Mouse (Mus musculus) Muller cell, postnatal 12 days (primary cell): Measurements from ENCODE around the gene Car5a.

Source experiments
- DNase-seq: peaks from one replicate; pipeline ENCODE4 v3.0.0-alpha.2; 2015; ENCODE audit errors: inconsistent ontology term

The Car5a gene

DNA sequence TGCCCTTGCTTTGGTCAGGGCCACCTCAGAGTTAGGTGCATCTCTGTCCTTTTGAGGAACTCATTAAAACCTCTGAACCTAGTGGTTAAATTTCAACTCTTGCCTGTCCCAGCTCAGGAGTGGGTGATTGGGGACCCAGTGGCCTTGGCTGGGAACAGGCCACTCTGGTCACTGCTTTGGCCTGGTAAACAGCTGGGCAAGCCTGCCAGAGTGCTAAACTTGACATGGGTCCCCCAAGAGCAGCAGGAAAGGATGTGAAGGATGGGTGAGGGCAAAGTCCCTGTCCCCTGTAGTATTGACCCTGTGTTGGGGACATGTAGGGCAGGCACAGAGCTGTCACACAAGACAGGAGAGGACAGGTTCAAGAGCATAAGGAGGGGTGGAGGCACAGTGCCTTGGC, at the start of gene Car5a:
Gene Car5a (minus strand): TSS at position 74 of the 400 bp plus-strand sequence.
- DNase-seq = no peak

DNA sequence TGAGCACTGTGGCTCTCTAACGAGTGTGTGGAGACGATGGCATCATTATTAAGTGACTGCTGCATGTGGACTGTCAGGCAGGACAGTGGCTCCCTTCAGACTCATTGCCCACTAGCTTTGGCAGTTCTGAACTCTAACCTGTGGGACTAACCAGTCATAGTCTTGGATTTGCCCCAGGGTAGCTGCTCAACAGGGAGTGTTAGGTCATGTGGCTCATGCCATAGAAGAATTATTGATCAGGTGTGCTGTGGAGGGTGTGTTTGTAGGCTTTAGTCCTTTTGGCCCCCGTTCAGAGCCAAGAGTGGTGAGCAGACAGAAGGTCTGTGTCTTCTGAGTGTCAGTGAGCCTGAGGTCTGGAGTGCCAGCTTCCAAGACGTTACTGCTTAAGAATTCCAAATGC, 48.2 kb upstream of the Car5a start:
- no peak for DNase-seq

DNA sequence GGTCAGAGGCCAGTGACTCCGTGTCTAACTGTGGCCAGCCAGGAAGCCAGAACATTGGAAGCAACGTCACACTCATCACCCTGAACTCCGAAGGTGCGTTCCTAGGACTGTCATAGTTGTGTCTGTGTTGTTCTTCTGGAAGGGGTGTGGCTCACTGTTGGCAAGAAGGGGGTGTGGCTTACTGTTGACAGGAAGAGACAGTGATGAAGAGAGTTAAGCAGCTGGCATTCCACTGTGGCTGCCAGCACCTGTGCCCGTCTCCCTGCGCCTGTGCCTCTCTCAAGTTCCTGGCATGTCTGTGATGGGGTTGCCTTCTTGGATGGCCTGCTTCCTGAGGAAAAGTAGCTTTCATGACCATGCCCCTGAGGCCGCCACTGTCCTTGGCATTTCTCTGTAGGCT, 46.9 kb upstream of the Car5a start:
- no peak for DNase-seq

DNA sequence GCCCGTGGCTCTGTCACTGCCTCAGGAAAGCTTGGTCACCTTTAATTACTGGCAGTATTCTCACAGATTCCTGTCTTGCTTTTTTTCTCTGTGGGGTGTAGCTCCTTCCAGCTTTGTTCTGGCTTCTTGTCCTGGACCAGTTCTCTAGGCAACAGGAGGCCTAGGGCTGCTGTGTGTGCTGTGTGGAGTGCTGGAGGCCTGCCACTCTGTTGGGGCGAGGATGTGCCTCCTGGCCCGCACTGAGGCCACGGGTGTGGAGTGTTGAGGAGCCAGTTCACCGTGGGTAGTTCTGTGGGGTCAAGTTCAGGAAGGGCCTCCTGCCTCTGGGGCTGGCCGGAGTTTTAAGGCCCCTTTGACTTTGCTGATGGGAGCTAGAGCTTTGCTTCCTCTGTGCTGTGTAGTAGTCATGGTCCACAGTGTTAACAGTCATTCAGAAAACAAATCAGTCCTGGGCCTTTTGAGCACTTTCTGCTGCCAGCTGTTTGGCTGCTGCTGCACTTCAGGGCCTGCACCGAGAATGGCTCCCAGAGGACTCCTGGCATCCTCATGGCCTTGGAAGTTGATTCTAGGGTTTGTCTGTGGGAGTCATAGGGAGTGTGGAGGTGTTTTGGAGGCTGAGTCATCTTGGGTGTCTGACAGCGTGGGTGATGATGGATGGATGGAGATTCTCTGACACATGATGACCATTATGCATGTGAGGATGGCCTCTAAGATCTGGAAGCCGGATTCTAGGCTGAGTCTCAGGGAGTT, 46.0 kb upstream of the Car5a start:
- DNase-seq = no peak

GRCm38 (mm10) chr8:121987892-121988291, 43.2 kb upstream of the Car5a start:
- no peak for DNase-seq

- DNase-seq = no peak
Observed at GRCm38 (mm10) chr8:121985673-121986072, 41.0 kb upstream of the Car5a start.

DNA sequence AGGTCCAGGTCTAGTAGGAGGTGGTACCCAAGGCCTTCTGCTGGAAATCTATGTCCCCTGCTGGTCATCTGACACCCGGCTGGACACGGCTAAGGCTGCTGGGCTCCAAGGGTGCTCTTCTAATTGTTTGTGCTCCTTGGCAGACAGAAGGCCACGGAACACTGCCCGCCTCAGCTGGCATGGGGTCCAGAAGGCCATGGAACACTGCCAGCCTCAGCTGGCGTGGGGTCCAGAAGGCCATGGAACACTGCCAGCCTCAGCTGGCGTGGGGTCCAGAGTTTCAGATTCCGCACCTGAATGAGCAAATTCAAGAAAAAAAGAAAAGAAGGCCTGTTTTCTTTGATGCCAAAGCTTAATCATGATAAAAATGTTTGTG, 36.8 kb upstream of the Car5a start:
- DNase-seq = no peak

DNA sequence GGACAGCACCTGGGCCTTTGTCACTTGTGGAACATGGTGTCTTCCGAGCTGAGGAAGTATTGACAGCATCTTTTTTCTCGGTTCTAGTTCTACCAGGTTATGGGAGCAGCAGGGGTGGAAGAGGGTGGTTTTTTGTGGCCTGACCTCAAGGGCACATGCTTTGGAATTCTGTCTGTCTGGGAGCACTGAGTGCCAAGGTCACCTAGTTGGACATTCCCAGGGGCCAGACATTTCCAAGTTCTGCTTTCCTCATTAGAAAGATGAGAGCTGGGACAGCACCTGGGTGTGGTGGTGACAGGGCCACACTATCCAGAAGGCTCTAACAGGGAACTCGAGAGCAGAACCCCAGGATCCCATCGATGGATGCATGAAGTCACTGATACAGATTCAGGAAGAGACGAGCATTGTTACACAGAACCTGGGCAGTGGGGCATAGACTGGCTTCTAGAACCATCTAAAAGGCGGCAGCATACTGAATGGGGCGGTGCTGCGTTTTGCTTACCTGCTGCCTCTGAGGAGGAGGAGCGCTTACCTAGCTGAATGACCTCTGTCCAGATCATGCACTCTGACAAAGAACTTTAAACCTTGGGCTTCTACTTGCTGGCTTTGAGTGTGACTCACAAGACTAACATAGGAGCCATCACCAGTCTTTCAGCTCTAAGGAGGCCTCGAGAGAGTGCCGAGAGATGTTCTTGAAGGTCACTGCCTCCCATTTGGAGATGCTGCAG, 36.3 kb upstream of the Car5a start:
- no peak for DNase-seq

DNA sequence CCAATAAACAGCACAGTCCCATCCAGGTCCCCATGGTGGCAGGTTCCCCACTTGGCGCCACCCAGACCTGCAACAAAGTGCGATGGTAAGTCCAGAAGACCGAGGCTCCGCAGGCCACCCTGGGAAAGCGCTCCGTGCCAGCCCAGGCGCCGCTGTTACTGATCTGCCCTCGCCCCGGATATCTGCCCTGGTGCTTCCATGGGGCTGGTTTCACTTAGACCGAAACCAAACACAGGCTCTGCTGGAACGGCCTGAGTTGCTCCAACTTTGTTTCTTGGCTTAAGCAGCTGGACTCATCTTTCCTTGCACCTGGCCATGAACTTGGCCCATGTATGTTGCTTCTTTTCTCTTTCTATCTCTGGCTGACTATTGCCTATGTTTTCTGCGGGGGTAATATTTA, 34.0 kb upstream of the Car5a start:
- no peak for DNase-seq

GRCm38 (mm10) chr8:121977819-121978590, 33.3 kb upstream of the Car5a start:
- DNase-seq = peak; percentile 44

- no peak for DNase-seq
Observed at GRCm38 (mm10) chr8:121973906-121974305, 29.2 kb upstream of the Car5a start.

- DNase-seq = no peak
Observed at GRCm38 (mm10) chr8:121971488-121972058, 26.9 kb upstream of the Car5a start.

DNA sequence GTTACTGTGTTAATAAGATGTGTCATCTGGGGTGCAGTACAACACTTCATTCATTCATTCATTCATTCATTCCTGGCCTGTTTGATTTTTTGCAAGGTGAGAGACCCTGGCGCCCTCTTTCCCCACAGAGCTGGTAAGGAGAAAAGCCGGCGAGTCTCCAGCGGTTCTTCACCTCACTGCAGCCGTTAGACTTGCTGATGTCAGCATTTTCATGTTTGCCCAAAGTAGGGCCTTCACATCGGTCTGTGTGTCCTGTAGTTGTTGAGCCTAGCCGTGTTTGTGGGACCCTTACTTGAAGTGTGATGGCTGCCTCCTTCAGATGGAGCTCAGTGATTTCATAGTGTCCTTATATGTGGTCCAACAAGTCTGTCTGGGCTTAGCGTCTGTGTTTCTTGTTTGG, 25.5 kb upstream of the Car5a start:
- no peak for DNase-seq

DNA sequence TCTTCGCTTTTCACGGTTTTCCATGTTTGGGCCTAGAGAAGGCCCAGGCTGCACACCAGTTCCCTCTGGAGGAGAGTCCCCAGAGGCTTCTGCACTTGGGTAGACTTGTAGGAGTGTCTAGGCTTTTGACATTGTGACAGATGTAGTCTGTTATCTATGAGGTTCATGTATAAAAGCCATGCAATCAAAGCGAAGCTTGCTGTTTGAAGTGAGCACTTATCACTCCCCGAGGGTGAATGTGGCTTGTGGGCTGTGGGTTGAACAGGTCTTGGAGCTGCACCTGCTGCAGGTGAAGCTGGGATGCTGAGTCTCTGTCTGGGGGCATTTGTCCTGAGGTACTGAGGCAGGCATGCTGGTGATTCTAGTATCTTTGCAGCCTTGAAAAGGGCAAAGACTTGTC, 23.8 kb upstream of the Car5a start:
- no peak for DNase-seq

- no peak for DNase-seq
Observed at GRCm38 (mm10) chr8:121967977-121968376, 23.3 kb upstream of the Car5a start.

DNA sequence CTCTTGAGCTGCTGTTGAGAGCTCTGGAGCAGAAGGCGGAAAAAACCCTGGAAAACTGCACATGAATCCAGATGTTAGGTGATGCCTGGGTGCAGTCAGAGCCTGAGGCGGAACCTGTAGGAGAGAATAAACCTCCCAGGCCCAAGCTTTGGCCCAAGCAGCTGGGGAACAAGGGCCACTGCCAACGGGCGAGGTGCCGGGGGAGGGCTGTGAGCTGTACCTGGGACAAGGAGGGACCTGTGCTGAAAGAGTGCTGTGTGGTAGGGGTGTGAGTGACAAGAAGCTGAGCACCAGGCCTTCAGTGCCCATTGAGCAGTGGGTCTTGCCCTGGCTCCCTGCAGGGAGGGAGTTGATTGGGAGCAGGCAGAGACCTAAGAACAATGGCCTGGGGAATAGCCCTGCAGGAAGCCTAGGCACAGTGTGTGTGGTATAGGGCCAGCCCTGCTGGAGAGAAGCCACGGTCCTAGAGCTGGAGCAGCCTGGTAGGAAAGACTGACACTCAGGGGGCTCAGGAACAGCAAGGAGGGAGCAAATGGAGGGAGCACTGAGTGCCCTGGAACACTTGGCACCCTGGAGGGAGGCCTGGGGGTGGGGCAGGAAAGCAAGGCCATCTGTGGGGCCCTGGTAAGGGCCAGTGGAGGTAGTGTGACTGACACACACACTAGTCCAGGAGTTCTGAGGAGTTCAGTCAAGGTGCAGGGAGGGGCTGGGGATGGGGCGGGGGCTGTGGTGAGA, 22.2 kb upstream of the Car5a start:
- no peak for DNase-seq

GRCm38 (mm10) chr8:121966110-121966509, 21.4 kb upstream of the Car5a start:
- DNase-seq = no peak

- peak; percentile 54 for DNase-seq
Observed at GRCm38 (mm10) chr8:121964716-121965512, 20.2 kb upstream of the Car5a start.

GRCm38 (mm10) chr8:121962892-121963291, 18.2 kb upstream of the Car5a start:
- DNase-seq = no peak

DNA sequence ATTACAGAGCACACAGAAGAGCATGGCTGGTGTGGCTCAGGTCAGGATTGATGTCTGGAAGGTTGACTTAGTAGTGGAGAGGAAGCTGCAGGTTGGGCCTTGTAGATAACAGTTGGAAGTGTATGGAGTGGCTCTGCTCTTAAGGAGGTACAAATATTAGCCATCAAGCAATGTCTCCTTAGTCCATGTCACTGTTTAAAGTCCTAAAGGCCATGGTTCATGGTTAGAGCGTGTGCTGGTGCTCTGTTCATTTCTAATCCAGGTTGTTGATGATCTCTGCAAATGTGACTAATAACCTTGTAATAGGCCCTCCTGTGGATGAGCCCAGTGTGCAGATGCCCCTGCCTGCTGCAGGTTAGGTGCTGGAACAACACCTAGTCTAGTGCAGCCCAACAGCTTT, 13.7 kb upstream of the Car5a start:
- no peak for DNase-seq
